Mouse (Mus musculus) liver (tissue): ENCODE data around the gene Efna5.

ENCODE experiments used
- DNase-seq: peaks from one replicate; pipeline ENCODE4 v3.0.0-alpha.2; 2020; ENCODE audit warnings: mixed read lengths

Gene Efna5

DNA sequence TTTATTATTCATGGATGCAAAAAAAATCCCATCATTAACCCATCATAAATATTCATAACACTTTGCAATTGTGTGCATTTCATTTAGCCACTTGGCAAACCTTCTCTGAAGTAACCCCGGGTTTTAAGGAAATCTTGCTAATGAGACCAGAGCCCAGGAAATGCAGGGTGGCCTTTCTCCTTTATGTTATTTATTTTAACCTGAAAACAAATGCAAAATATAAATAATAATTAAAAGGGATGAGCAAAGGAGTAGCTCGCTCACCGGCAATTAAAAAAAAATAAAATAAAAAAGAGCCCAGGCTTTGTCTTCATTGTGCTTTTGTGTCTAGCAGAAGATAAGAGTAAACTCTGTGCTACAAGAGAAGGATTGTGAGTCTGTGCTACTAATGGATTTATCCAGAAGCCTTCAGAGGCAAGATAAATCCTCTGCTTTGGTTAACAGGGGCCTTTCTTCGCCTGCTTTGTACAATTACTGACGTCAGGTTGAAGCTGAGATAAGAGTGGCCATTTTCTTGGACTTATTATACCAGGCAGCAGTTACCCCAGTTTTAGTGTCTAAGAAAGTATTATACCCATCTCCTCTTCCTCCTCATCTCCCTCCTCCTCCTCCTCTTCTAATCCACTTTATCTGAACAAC, 288.6 kb downstream of the Efna5 start:
- no peak for DNase-seq

DNA sequence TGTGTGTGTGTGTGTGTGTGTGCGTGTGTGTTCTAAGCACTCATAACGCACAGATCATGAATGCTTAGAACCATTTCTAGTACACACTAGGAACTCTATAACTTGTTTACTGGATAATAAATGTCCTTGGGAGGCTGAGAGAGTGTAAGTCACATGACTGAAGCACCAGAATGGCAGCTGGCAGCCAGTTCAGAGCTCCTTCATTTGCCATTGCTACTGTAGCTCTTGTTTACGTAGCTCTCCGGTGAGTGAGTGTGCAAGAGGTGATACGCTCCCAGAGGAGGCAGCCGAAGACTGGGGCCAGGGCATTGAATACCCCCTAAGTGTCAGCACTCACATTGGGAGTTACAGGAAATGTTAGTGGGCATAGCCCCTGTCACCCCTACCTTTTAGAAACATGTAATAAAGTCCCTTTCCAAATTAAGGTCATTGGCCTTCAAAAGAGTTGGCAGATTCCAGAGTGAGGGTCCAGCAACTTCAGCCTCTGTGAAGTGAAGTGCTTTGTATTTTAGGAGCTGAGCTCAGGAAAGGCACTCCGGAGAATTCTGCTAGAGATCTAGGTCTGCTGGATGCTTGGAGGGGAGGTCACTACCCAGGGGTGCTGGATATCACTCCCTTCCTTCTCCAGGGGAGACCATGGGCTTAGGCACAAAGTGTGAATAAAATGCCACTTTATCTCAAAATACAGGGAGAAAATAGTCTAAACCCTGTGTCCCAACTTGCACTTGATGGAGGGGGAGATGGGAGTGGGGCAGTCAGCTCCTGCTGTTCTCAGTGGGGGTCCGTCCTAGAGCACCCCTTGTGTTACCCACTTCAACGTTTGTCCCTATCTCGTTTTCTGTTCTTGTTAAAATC, 289.3 kb downstream of the Efna5 start:
- DNase-seq, result no peak

DNA sequence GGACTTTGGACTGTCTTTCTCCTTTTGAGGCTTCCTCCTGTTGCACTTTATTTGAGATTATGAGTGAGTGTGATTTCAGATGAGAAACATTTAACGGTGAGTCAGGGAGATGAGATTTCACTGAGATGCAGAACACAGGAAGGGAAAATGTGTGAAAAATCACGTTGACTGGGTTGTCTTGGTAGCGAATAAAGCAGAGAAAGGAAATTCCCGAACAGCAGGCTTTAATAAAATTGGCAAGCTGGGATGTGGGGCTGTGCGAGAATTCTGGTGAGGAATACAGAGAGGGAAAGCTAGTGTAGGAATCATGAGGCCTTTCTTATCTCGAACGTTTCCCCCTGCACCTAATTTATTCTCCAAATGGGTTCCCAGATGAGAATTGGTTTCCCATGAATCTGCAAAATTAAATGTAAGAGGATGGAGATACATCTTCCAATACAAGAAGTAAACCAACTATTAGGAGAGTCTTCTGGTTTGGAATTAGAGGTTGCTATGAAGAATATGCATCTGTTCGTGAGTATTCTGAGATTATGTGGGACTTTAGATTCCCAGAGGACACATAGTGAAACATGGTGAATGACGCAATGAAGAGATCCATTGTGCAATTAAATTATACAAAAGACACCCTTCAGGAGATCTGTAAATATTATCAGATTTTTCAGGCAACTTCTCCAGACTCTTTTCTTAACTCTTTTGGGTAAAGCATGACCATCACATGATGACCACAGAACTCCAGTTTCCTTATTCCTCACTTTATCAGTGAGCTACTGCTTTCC, 290.2 kb downstream of the Efna5 start:
- DNase-seq, result no peak

DNA sequence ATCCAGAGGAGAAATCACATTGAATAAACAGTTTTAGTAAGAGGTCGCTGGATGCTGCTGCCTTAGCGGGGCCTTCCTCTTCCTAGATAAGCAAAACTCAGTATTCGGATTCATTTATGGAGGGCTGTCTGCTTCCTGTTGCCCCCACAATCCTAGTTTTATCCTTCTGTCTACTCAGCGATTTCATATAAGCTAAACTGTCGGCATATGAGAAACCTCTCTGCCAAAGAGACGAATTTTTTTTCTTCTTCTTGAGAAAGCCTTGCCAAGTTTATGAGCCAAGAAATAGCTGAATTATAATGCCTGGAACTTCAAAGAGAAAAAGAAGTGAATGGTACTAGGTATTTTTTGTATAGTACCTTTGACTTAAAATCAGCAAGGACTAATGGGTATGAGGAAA, 301.0 kb downstream of the Efna5 start:
- DNase-seq, result no peak

DNA sequence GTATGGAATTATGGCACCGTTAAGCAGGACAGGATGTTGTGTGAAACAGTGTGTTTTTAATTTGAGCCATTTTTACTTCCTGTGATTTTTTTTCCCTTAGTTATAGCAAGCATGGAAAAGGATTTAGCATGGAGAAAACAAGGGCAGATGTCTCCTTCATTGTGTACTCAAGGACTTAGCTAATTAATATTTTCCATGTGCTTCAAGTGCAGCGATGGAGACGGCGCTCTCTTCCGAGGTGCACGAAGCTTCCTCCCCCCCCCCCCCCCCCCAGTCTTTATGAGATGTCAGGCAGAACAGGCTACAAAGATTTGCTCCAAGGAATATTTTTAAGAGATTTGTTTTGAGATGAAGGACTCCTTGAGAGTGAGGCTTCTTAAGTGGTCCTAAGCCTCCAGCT, 301.5 kb downstream of the Efna5 start:
- DNase-seq, result no peak

DNA sequence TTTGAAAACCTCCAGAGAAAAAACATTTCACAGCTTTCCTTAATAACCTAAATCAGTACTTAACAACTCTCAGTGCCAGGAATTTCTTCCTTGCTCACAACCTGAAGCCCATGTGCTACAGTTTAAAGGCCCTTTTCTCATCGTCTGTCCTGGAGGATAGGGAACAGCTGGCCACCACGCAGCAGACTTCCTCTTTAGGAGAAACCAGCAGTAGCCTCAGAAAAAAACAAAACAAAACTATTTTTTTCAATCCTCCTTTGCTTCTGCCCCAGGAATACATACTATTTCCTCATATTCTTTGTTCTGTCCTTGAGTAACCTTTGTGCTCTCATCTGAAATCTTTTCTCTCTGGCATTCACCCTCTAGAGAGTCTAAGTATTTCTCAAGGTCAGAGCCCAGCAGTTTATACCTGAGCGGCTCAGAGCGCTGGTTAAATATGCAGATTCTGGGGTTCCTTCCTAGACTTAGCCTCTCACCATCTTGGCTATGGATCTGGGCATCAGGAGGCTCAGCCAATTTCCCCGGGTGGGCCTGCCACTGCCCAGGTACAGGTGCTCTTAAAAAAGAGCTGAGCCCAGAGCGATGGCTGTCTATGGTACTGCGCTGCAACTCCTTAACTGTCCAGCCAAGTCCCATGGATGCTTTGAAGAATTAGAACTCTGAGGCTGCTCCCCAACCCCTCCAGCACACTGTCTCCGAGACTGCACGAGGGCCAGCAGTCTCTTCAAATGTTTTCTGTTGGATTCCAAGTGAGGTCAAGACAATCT, 306.4 kb downstream of the Efna5 start:
- DNase-seq, result no peak

DNA sequence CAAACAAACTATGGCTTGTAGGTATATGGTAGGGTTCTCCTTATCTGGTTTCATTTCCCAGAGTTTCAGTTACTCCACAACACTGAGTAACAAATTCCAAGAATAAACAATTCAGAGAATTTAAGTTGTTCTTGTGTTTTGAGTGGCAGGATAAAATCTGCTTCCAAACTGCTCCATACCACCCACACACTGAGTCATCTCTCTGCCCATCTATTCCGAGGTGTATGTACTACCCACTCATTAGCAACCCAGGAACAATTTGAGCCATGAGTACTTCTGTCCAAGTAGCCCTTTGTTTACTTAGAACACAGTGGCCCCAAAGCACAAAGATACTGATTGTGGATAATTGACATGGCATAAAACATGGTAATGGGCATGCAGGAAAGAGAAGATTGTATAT, 311.0 kb downstream of the Efna5 start:
- DNase-seq, result no peak

DNA sequence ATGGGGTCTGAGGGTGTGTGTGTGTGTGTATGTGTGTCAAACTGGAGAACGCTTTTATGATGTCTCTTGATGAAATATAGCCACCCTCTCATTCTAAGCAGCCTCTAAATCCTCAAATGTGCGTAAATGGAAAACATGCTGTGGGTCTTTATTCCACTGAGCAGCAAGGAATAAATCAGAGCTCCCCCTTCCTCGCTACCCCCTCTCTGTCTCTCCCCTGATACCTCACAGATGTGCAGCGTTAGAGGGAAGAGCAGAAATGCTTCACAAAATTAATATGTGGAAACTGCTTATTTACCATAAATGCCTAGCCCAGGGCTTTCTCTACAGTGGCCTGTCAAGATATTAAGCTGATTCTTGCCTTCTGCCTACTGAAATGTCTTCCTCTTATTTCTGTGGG, 313.1 kb downstream of the Efna5 start:
- DNase-seq, result no peak

DNA sequence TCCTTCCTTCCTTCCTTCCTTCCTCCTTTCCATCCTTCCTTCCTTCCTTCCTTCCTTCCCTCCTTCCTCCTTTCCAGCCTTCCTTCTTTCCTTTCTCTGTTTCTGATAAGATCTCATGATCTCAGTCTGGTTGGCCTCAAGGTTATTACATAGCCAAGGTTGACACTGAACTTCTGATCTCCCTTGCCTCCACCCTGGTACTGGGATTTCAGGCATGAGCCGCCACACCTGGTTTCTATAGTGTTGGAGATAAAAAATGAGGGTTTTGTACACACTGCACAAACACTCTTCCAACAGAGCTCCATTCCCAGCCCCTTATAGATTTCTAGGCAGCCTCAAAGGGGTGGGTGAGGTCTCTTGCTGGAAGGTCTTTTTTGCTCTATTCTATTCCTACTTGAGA, 315.5 kb downstream of the Efna5 start:
- DNase-seq, result no peak

DNA sequence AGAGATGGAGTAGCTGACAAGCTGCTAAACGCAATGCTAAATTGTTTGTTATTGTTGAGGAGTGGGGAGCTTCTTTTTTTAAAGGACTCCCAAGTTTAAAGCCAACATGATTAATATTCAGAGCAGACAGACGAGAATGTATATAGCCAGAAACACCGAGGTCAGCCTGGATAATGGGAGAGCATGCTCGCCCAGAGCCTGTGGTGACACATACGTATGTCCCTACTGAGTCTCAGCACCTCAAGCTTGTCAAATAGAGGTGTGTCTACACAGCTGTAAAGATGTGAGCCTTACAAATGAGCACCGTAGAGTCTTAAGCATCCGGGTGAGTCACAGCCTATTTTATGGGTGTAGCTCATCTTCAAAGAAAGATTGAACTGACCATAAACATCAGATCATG, 318.7 kb downstream of the Efna5 start:
- DNase-seq, result no peak

DNA sequence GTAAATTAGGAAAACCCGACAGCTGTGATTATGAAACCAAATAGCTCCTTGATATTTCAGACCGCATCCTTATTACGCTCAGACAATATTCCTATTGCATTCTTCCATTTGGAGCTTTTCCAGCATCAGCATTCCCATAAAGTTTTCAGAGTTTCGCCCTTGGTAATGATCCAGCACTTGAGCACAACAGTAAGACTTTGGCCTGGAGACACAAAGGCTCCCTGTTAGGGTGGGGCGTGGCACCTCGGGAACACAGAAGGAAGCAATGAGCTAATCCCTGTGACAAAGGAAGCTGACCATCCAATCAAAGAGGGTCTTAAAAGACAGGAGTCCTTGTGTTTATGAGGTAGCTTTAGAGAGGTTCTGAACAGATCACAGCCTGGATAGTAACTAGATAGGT, 323.9 kb downstream of the Efna5 start:
- no peak for DNase-seq
